Mouse (Mus musculus) layer of hippocampus, adult 2 months (tissue): ENCODE data around the gene Cc2d1b. TPM values are rescaled to one million over a fixed set of nuclear protein-coding genes. Genes with fewer than 3 reads are reported as not detected.

Experiments
- DNase-seq, 2 experiments: peaks; one replicate each; pipeline ENCODE4 v3.0.0; 2022; ENCODE audit warnings: low spot score in 2 of 2
- H3K27ac ChIP-seq: fragments of 200-600 bp; 2 replicates; pipeline ENCODE4 v1.8.1; 2022
- H3K4me3 ChIP-seq: fragments of 200-600 bp; 2 replicates; pipeline ENCODE4 v1.8.1; 2022; ENCODE audit warnings: mild to moderate bottlenecking
- CTCF ChIP-seq: fragments of 200-600 bp; conservative IDR thresholded peaks from 2 replicates; pipeline ENCODE4 v1.8.1; 2022; ENCODE audit warnings: antibody characterized with exemption, mild to moderate bottlenecking, moderate library complexity
- total RNA-seq, 2 experiments: library from RNA; stranded (reverse); gene quantifications; 2 replicates each; pipeline ENCODE4 v1.2.3; 2021

Gene Cc2d1b
- total RNA-seq, 2 experiments from 2014 or later, result 33.6 to 35.8 TPM

DNA sequence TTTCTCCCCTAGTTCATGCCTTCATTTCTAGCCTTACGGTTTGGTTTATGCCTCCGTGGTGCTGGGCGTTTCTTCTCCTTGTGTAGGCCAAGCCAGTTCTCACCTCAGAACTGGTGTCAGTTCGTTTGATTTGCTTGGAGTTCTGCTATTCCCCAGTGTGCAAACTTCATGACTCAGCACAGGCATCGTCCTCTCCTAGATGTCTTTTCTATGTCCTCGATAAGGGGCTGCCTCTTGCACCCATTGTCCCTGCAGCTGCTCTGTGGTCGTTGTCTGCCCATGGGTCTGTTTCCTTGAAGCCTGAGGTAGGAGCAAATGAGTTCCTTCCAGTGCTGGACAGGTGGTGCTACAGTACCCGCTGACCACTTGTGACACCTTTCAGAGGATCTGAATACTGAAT lies 796 bp downstream of the Cc2d1b start:
- Histone ChIP-seq H3K27ac (peak overlapping the region; percentile 94), H3K4me3 (peak overlapping the region; percentile 99)
- TF ChIP-seq CTCF, result no peak
- no peak for DNase-seq

DNA sequence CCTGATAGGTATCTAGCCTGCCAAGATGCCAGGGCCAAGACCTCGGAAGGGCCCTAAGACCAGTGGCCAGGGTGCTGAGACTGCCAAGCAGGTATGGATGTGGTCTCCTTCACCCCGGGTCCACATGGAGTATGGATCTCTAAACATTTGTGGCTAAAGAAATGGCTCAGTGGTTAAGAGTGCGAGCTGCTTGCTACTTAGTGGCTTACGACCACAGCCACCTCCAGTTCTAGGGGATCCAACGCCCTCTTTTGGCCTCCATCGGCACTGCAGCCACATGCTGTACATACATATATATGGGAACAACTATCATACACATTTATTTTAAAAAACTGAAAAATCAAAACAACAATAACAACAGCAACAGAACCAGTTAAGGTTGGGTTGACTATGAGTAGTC lies 1.8 kb downstream of the Cc2d1b start:
- no peak overlapping the region for H3K4me3 ChIP-seq
- TF ChIP-seq CTCF, result peak; percentile 53
- H3K27ac ChIP-seq, result no peak overlapping the region
- DNase-seq, result no peak

DNA sequence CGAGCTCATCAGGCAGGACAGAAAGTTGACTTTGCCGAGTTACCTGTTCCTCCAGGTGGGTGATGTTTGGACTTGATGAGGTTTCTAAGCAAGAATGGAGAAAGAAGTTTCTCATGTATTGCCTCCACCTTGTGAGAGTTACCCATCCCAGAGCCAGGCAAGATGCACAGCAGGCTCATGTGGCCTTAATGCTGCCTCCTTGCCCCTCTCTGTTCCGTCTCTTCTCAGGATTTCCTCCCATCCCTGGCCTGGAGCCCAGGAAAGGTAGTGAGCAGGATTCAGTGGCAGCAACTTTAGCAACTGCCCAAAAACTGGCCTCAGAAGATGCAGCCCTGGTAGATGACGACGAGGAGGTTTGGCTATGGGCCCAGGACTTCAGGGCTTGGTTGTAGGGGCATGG lies 7.3 kb downstream of the Cc2d1b start:
- DNase-seq, result no peak
- no peak overlapping the region for H3K4me3 ChIP-seq
- H3K27ac ChIP-seq, result no peak overlapping the region
- TF ChIP-seq CTCF, result no peak

DNA sequence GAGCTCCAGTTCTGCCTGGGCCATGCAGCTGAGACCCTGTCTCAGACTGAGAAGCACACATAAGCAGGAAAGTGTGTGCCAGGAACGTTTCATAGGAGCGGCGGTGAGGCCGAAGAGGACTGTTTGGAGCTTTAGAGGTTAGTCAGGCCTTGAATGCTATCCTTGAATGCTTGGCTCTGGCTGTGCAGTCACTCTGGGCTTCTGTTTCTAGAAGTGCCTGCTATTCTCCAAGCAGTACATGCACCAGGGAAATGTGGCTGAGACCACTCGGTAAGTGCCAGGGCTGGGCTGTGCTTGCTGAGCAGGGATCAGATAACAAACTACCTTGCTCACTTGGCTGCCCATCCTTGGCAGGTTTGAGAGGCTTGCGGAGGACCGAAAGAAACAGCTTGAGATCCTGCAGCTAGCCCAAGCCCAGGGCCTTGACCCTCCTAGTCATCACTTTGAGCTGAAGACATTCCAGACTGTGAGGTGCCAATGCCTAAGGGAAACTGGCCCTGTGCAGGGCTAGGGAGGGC lies 9.7 kb downstream of the Cc2d1b start:
- H3K27ac ChIP-seq, result no peak overlapping the region
- no peak for DNase-seq
- no peak for TF ChIP-seq CTCF
- H3K4me3 ChIP-seq, result no peak overlapping the region

DNA sequence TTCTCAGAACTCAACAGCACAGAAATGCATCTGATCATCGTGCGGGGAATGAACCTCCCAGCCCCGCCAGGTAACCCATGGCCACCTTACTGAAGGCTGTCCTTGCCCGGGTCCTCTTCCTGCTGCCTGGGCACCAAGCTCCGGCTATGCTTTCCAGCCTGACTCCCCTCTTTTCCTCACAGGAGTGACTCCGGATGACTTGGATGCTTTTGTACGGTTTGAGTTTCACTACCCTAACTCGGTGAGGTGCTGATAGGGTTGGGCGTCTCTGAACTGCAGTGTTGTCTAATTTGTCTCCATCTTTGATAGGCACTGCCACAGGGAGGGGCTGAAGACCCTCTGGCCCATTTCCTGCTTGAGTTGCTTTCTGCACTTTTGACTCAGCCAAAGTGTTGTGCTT lies 10.4 kb downstream of the Cc2d1b start:
- Histone ChIP-seq H3K27ac (no peak overlapping the region), H3K4me3 (no peak overlapping the region)
- no peak for DNase-seq
- TF ChIP-seq CTCF, result no peak

DNA sequence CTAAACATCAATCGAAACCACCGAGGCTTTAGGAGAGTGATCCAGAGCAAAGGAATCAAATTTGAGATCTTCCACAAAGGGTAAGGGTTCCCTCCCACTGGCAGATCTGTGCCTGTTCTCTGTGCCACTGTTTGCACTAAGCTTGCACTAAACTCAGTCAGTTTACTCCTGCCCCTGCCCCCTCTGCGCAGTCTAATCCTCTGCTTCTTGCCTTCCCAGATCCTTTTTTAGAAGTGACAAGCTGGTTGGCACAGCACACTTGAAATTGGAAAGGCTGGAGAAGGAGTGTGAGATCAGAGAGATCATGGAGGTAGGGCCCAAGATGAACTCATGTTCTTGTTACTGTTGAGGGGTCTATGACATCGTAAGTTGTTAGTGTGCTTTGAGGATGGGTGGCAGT lies 11.9 kb downstream of the Cc2d1b start:
- TF ChIP-seq CTCF, result no peak
- DNase-seq, result peak in 1 of 2 experiments; percentile 17
- H3K4me3 ChIP-seq, result no peak overlapping the region
- no peak overlapping the region for H3K27ac ChIP-seq

DNA sequence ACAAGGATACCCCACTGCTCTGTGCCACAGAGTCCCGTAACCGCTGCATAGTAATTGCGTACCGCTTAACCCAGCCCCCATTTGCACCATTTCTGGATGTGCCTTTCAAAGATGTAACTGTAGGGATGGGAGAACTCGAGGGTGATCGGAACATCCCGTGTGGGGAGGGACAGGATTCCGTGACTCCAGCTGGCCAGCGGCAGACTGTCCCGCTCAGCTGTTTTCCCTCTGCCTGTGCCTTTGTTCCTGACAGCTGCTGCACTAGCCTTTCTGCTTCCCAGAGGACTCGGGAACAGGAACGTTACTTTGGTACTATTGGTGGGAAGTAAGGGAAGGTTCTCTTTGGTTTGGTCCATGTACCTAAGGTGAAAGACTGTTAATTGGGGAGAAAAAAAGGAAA lies 14.0 kb downstream of the Cc2d1b start:
- no peak for DNase-seq

DNA sequence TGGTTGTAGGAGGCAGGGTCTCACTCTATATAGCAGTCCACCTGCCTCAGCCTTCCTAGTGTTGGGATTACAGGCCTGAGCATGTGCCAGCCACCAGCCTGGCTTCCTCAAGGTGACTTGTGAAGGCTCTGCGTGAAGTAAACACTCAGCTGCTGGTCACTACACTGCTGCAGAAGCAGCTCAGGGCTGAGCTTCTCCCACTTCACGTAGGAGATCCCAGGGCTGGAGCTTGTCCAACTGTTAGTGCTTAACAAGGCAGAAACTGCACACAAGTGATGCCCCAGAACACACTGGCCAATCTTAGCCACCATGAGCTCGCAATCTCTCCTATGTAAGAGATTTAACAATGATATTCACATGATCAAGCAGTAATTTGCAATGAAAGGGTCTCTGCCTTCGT lies 15.0 kb downstream of the Cc2d1b start:
- no peak for TF ChIP-seq CTCF
- no peak overlapping the region for H3K27ac ChIP-seq
- H3K4me3 ChIP-seq, result no peak overlapping the region
- no peak for DNase-seq

More for the DNA sequence above, 14.0 kb downstream of the Cc2d1b start:
- Histone ChIP-seq H3K4me3 (no peak overlapping the region), H3K27ac (no peak overlapping the region)
- TF ChIP-seq CTCF, result no peak

DNA sequence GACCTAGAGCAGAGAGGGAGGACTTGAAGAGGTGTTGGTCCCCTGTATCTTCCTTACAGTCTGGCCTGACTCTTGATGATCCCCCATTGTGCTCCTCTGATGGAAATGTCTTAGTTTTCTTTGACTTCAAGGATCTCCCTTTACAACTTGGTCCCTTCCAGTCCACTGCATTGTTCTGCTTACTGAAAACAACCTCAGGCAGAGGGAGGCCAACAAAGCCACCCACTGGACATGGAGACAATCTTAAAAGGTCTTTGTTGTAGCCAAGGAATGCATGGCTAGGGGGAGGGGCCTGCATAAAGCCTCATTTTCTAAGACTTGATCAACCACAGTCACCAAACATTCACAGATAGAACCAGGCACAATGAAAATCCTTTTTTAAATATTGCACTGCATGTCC lies 15.4 kb downstream of the Cc2d1b start:
- no peak for TF ChIP-seq CTCF
- no peak overlapping the region for H3K4me3 ChIP-seq
- no peak overlapping the region for H3K27ac ChIP-seq
- no peak for DNase-seq

DNA sequence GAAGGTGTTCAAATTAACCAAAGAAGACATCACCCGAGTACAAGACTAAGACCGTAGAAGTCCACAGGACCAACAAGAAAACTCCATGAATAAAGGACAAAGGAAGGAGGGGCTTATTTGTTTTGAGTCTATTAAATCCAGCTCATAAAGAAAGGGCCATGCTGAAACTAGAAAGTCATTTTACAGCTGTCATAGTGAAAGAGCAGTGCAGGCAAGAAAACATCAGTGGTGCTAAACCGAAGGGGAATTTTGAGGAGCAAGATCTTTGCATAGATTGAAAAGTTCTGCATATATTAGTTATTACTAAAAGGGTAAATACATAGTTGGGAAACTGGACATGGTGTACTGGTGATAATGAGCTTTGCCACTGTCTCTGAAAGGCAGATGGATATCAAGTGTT lies 18.0 kb downstream of the Cc2d1b start:
- Histone ChIP-seq H3K4me3 (no peak overlapping the region), H3K27ac (no peak overlapping the region)
- DNase-seq, result no peak
- no peak for TF ChIP-seq CTCF

DNA sequence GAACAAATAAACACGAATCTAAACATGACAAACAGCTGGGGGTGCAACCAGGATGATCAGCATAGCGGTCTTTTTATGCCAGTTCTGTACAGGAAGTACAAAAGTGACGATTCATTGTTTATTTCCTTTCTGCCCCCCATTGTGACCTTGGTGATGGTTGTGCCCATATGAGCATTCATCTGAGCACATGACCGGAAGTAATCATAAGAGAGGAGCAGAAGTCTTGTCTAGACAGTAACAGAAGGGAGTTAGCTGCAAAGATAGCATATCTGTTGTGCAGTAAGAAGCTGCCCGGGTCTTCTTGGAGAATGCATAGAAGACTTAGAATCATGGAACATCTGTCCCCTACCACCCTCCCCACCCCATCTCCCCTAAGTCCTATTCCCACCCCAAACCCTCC lies 19.0 kb downstream of the Cc2d1b start:
- no peak overlapping the region for H3K4me3 ChIP-seq
- TF ChIP-seq CTCF, result no peak

DNA sequence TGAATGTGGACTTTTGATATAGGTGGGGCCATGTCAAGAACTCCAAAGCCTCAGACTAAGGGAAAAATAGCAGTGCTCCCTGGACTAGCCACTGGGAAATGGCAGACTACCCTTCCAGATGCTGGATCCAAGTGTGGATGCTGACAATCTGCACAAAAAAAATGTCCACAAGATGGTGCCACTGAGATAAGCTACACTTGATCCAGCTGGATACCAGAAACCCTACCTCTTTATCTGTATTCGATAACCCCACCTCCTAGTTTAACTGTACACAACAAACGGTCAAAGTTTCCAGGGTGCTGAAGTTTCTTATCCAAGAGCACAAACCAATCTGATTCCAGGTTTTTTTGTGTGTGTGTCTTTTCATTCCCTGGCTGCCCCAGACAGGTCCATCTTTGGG lies 44.7 kb downstream of the Cc2d1b start:
- peak; percentile 71 for TF ChIP-seq CTCF
- no peak for DNase-seq
- H3K27ac ChIP-seq, result no peak overlapping the region
- H3K4me3 ChIP-seq, result no peak overlapping the region

More for the DNA sequence above, 19.0 kb downstream of the Cc2d1b start:
- no peak overlapping the region for H3K27ac ChIP-seq
- DNase-seq, result no peak

Other genes starting within 250 kb of the Cc2d1b start
- gene Shisal2a, start 236.6 kb upstream of the Cc2d1b start, total RNA-seq, result not detected
- gene Gpx7, start 213.0 kb upstream of the Cc2d1b start, total RNA-seq, result 1 to 10 TPM; 4.8 to 5.1 TPM
- 10 to 100 TPM; 37.7 to 44.4 TPM for gene Tut4, start 160.5 kb upstream of the Cc2d1b start, total RNA-seq
- gene Prpf38a, start 40.6 kb upstream of the Cc2d1b start, total RNA-seq, result 10 to 100 TPM; 28.0 to 28.8 TPM
- under 1 TPM in 1 of 2 experiments, not detected in 1; 0.15 TPM for gene Orc1, start 40.5 kb upstream of the Cc2d1b start, total RNA-seq
- 1 to 10 TPM in 1 of 2 experiments, under 1 TPM in 1; 0.88 to 1.4 TPM for gene 3110021N24Rik, start 99.7 kb downstream of the Cc2d1b start, total RNA-seq
- 10 to 100 TPM; 53.6 to 58.4 TPM for gene Zfyve9, start 160.9 kb downstream of the Cc2d1b start, total RNA-seq
- 10 to 100 TPM; 87.9 to 89.4 TPM for gene Btf3l4, start 213.7 kb downstream of the Cc2d1b start, total RNA-seq
- gene Txndc12, start 214.7 kb downstream of the Cc2d1b start, total RNA-seq, result 10 to 100 TPM; 32.3 to 33.8 TPM
- 10 to 100 TPM; 18.1 to 18.9 TPM for gene Kti12, start 227.8 kb downstream of the Cc2d1b start, total RNA-seq
- not detected for gene A730015C16Rik, start 228.7 kb downstream of the Cc2d1b start, total RNA-seq